Mouse (Mus musculus) G1E-ER4 (cell line): ENCODE data around the gene Sdhaf1. TPM values are rescaled to one million over a fixed set of nuclear protein-coding genes. Genes with fewer than 3 reads are reported as not detected.

Experiments
- GATA1 ChIP-seq: IDR thresholded peaks from one replicate; pipeline ENCODE4 v1.8.0; 2012; ENCODE audit warnings: low read length, inconsistent platforms
- polyA plus RNA-seq: library from polyadenylated mRNA; stranded (reverse); fragments of >175 nt; gene quantifications from 2 replicates; pipeline ENCODE4 v1.2.3, GENCODE M21; 2012

Gene Sdhaf1
- polyA plus RNA-seq, 1 experiment = 30.5 TPM

- TF ChIP-seq GATA1 = no peak
Observed at GRCm38 (mm10) chr7:30333436-30333835, 9.7 kb upstream of the Sdhaf1 start.

- TF ChIP-seq GATA1 = no peak
Observed at GRCm38 (mm10) chr7:30332622-30333259, 9.0 kb upstream of the Sdhaf1 start.

- TF ChIP-seq GATA1 = no peak
Observed at GRCm38 (mm10) chr7:30331887-30332286, 8.2 kb upstream of the Sdhaf1 start.

GRCm38 (mm10) chr7:30328379-30328778, 4.7 kb upstream of the Sdhaf1 start:
- TF ChIP-seq GATA1 = no peak

GRCm38 (mm10) chr7:30327140-30327539, 3.4 kb upstream of the Sdhaf1 start:
- TF ChIP-seq GATA1 = no peak

GRCm38 (mm10) chr7:30326427-30326826, 2.7 kb upstream of the Sdhaf1 start:
- TF ChIP-seq GATA1 = no peak

- TF ChIP-seq GATA1 = no peak
Observed at GRCm38 (mm10) chr7:30325364-30325763, 1.7 kb upstream of the Sdhaf1 start.

GRCm38 (mm10) chr7:30324300-30324944, 727 bp upstream of the Sdhaf1 start:
- no peak for TF ChIP-seq GATA1

GRCm38 (mm10) chr7:30322865-30323264, 830 bp downstream of the Sdhaf1 start:
- no peak for TF ChIP-seq GATA1

- TF ChIP-seq GATA1 = no peak
Observed at GRCm38 (mm10) chr7:30322285-30322667, 1.4 kb downstream of the Sdhaf1 start.

GRCm38 (mm10) chr7:30321539-30322284, 2.0 kb downstream of the Sdhaf1 start, which contains the start of gene E130208F15Rik:
E130208F15Rik (plus strand) TSS chr7:30321740.
- TF ChIP-seq GATA1 = no peak

- no peak for TF ChIP-seq GATA1
Observed at GRCm38 (mm10) chr7:30320946-30321345, 2.7 kb downstream of the Sdhaf1 start.

GRCm38 (mm10) chr7:30318142-30318541, 5.6 kb downstream of the Sdhaf1 start:
- TF ChIP-seq GATA1 = no peak

- TF ChIP-seq GATA1 = no peak
Observed at GRCm38 (mm10) chr7:30315559-30316529, 7.9 kb downstream of the Sdhaf1 start.

GRCm38 (mm10) chr7:30314721-30315155, 9.0 kb downstream of the Sdhaf1 start, which contains the start of gene Syne4:
Syne4 (plus strand) TSS chr7:30314807.
- no peak for TF ChIP-seq GATA1
